Mouse (Mus musculus) adrenal gland, adult (tissue): ENCODE measurements around the gene Mzt1.

ENCODE experiments used
- DNase-seq, 2 experiments: peaks; one replicate each; pipeline ENCODE4 v3.0.0; 2022 to 2023; ENCODE audit warnings: low spot score in 1 of 2; ENCODE audit not compliant: inconsistent age in 2 of 2

The Mzt1 gene

DNA sequence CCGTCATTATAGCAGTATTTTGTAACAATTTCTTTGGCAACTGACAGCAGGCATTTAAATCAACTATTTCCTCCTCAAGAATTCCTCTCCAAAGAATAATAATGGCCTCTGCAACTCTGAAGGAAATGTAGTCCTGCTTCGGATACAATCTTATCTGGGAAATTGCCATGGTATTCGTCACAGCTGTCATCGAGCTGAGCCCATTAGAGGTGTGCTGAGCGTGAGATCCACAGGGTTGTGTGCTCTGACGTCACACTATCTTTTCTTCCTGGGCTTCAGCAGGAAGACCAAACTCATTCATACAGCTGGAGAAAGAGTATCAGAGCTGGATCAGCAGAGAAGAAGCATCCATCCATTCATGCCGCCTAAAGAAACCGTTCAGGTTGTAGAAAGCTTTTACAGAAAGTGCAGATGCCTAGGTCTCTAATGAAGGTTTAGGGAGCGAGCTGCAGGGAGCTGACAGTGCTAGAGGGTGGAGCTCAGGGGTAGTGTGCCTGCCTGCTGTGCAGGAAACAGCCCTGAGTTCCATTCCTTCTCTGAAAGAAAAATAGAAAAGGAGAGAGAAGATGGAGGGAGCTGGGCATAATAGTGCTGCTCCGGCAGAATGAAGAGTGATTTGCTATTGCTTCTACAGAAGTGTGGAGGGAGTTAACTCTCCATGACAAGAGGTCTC, 26.7 kb downstream of the Mzt1 start:
- DNase-seq: no peak

DNA sequence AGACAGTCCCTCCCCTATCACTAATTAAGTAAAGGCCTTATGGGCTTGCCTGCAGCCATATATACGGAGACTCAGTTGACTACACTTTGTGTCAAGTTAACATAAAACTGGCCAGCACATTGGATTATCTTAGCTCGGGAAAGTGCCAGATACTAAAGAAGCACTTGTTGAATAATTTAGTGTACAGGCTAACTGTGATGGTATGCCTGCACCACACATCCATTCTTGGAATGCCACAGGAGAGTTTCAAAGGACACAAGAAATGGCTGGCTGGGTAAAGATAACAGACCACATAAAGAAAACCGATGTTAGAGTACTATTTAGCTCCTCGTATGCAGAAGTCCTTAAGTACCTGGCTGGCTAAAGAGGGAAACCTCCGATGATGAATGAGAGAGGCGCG, 27.2 kb downstream of the Mzt1 start:
- DNase-seq: no peak

DNA sequence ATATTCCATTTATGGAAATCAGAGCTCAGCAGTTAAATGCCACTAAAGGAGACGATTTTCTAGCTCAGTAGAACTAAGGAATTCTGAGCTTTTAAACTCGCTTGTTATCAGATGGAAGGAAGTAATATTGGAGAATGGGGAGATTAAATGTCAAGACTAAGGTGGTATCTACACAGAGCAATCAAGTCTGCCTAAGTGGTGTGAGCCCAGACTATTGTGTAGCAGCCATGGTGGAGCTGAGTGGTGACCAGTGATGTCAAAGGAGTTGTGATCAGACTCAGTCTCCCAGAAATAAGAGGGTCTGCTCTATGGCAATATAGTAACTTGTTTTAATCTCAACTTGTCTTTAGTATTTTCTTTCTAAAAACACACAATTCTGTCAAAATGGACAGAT, 35.0 kb downstream of the Mzt1 start:
- no peak for DNase-seq

DNA sequence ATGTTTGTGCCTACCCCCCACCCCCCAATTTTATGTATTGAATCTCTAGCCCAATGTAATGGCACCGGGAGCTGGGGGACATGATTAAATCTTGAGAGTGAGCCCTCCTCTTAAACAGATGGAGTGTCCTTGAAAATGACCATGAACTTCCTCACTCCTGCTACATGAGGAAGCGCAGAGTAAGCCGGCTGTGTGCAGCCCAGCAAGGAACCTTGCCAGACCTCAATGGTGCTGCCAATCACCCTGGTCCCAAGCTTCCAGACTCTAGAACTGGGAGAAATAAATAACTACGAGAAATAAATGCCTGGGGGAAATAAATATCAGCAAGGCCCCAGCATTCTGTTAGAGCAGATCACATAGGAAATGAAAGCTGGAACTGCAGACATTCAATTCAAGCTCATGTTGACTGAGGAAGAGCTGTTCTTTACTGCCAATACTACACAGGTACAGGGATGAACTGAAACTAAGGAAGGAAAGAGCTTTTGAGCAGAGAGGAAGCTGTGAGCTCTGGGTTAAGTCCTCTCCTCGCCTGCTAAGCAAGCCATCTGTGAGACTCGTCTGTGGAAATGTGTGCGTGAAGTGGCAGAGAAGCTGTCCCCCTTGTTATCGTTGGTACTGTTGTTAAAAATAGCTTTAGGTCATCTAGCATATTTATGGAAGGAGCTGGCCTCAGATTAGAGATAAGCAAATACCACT, 35.6 kb downstream of the Mzt1 start:
- peak; percentile 31 to 69 for DNase-seq

DNA sequence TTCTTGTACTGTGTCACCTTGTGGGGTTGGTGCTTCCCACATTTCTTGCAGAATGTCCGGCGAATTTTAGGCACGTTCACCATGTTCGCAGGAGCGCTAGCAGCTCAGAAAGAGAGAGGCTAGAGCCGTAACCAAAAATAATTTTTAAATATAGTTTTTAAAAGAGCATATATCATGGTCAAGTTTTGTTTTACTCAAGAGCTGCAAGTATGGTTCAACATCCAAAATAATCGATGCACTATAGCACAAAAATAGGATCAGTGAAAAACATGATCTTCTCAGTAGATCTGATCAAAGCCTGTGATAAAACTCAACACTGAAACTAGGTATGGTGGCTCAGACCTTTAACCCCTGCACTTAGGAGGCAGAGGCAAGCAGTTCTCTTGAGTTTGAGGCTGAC, 51.7 kb downstream of the Mzt1 start, which contains the start of gene Rpl36a-ps1:
Gene Rpl36a-ps1 (minus strand): TSS at position 101 of the 400 bp plus-strand sequence.
- DNase-seq: no peak

DNA sequence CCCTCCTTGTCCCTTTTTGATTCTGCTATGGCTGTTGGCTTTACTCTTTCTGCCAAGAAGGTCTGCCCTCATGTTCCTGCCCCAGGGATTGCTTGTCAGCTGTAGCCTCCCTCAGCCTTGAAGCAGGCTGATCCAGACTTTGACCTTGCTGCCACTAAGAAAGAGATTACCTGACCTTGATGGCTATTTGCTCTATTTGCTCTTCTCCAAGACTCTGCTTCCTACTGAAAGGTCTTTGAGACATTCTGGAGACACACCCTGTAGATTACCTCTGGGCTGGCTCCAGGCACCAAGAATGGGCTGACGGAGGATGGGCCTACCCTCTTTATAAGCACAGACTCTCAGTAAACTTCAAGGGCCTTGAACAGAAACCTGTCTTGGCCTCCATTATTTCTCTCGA, 53.5 kb downstream of the Mzt1 start:
- peak in 1 of 2 experiments; percentile 29 for DNase-seq

DNA sequence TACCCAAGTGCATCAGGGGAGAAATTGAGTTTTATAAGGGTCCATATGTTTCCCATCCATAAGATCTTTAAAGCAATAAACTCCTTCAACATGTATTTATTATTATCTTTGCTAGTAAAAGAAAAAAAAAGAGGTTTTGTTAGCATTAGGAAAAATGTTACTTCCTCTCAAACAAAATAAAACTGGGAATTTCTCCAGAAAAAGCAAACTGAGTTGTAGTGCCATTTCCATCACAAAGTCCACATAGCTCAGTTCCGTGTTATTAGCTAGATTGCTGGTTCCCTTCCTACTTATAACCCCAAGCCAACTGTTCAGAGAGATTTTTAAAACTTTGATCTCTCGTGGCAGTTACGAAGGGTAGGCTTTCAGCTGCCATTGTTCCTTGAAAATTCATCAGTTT, 55.3 kb downstream of the Mzt1 start:
- DNase-seq: no peak

DNA sequence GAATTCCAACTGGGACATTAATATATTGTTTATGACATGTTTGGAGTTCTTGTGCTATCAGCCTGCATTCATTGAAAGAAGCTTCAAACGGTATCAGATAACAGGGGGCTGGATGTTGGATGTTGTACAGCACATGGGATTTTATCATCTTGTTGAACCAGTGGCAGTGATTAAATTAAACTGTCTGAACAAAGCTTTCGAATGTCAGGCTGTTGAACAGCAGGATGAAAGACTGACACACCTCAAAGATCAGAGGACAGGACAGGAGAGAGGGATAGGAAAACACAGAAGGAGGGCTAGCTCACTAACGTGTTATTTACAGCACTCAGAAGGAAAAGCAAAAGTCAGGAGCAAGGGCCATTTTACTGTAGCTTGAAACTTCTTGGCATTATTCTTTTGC, 56.1 kb downstream of the Mzt1 start:
- no peak for DNase-seq
